Mouse (Mus musculus) hindbrain, embryonic 11.5 days (tissue): ENCODE measurements around the gene Mgat2. TPM values are rescaled to one million over a fixed set of nuclear protein-coding genes. Genes with fewer than 3 reads are reported as not detected.

Experiments used
- ATAC-seq: fragments of 200-750 bp; cut with Nextera tagmentation; 2 replicates; pipeline ENCODE4 v1.8.0; 2017; ENCODE audit warnings: mild to moderate bottlenecking, moderate TSS enrichment, moderate library complexity; ENCODE audit not compliant: low FRiP score
- DNase-seq: peaks from one replicate; pipeline ENCODE4 v3.0.0-alpha.2; 2015; ENCODE audit warnings: low spot score
- H3K27ac ChIP-seq: fragments of 300-500 bp; sonication (generic); 2 replicates; pipeline ENCODE4 v1.5.1; 2014; ENCODE audit warnings: mild to moderate bottlenecking, low read depth, low read length
- H3K27me3 ChIP-seq: fragments of 300-500 bp; sonication (generic); 2 replicates; pipeline ENCODE4 v1.6.1; 2014; ENCODE audit warnings: mild to moderate bottlenecking, low read length, moderate library complexity, mixed read lengths; ENCODE audit not compliant: control insufficient read depth, insufficient read depth
- H3K36me3 ChIP-seq: fragments of 300-500 bp; sonication (generic); 2 replicates; pipeline ENCODE4 v1.6.1; 2014; ENCODE audit warnings: mild to moderate bottlenecking, low read length, moderate library complexity, mixed read lengths; ENCODE audit not compliant: control insufficient read depth, insufficient read depth
- H3K4me1 ChIP-seq: fragments of 300-500 bp; sonication (generic); replicated peaks from 2 replicates; pipeline ENCODE4 v1.6.1; 2014; ENCODE audit warnings: low read length, mixed read lengths; ENCODE audit not compliant: control insufficient read depth, insufficient read depth
- H3K4me2 ChIP-seq: fragments of 300-500 bp; sonication (generic); replicated peaks from 2 replicates; pipeline ENCODE4 v1.6.1; 2014; ENCODE audit warnings: mild to moderate bottlenecking, low read depth, low read length
- H3K4me3 ChIP-seq: fragments of 300-500 bp; sonication (generic); 2 replicates; pipeline ENCODE4 v1.5.1; 2014; ENCODE audit warnings: low read depth, low read length
- H3K9ac ChIP-seq: fragments of 300-500 bp; sonication (generic); 2 replicates; pipeline ENCODE4 v1.6.1; 2014; ENCODE audit warnings: low read depth, low read length
- H3K9me3 ChIP-seq: fragments of 300-500 bp; sonication (generic); 2 replicates; pipeline ENCODE4 v1.6.1; 2016; ENCODE audit warnings: low read length; ENCODE audit not compliant: control insufficient read depth
- WGBS: fragments of 180-500 bp; shearing (Covaris S2); extraction: QIAGEN DNeasy Blood & Tissue Kit; methylation state at CpG from one replicate; pipeline ENCODE4 v1.1.7; 2014; 5-methylcytosine and 5-hydroxymethylcytosine counted together
- polyA plus RNA-seq: library from polyadenylated mRNA; unstranded; fragments of >200 nt; fragmentation: Nextera tagmentation; extraction: Ambion mirVana; gene quantifications from 2 replicates; pipeline ENCODE4 v1.2.1, GENCODE M21; 2014

Mgat2 gene
- polyA plus RNA-seq: 35.9 and 37.7 TPM in 2 replicates

- Histone ChIP-seq H3K27me3 (no peaks in the 10 kb centered on the region), H3K4me2 (peak within 1 kb of the TSS; percentile 97), H3K36me3 (peaks cover 2% of the 10 kb centered on the region; the same call in 1 of the 2 replicates), H3K27ac (peak within 1 kb of the TSS; percentile 90), H3K9me3 (no peaks in the 10 kb centered on the region), H3K4me3 (peak within 1 kb of the TSS; percentile 87), H3K9ac (peak within 1 kb of the TSS; percentile 91), H3K4me1 (no peaks in the 10 kb centered on the region)
- peak; percentile 100 for ATAC-seq
- peak; percentile 99 for DNase-seq
- under 1% methylated on average over 77 of the region's 84 CpGs for WGBS
Measured at GRCm38 (mm10) chr12:69183583-69184308, at the start of gene Mgat2, which contains the start of gene Rpl36al. Gene Mgat2 (plus strand): TSS chr12:69184157. Gene Rpl36al (minus strand): TSS chr12:69184083.

- H3K9ac ChIP-seq: no peak overlapping the region
- H3K4me2 ChIP-seq: no peak overlapping the region
- H3K27ac ChIP-seq: no peak overlapping the region
- no peaks in the 10 kb centered on the region for H3K9me3 ChIP-seq
- 94% methylated on average over 3 of the region's 3 CpGs for WGBS
- no peaks in the 10 kb centered on the region for H3K27me3 ChIP-seq
- no peak overlapping the region for H3K4me3 ChIP-seq
- H3K36me3 ChIP-seq: no peaks in the 10 kb centered on the region
- no peak for ATAC-seq
- no peaks in the 10 kb centered on the region for H3K4me1 ChIP-seq
- DNase-seq: no peak
Measured at GRCm38 (mm10) chr12:69139201-69139600, 44.8 kb upstream of the Mgat2 start.

GRCm38 (mm10) chr12:69139841-69140240, 44.1 kb upstream of the Mgat2 start:
- Histone ChIP-seq H3K27me3 (no peaks in the 10 kb centered on the region), H3K9ac (no peak overlapping the region), H3K4me3 (no peak overlapping the region), H3K4me1 (no peaks in the 10 kb centered on the region), H3K4me2 (no peak overlapping the region), H3K9me3 (no peaks in the 10 kb centered on the region), H3K36me3 (no peaks in the 10 kb centered on the region), H3K27ac (no peak overlapping the region)
- no peak for ATAC-seq
- no peak for DNase-seq
- 87% methylated on average over 7 of the region's 7 CpGs for WGBS

GRCm38 (mm10) chr12:69143460-69143859, 40.5 kb upstream of the Mgat2 start:
- H3K27ac ChIP-seq: no peak overlapping the region
- no peak overlapping the region for H3K4me3 ChIP-seq
- H3K9ac ChIP-seq: no peak overlapping the region
- ATAC-seq: no peak
- DNase-seq: no peak
- WGBS: 76% methylated on average over 6 of the region's 6 CpGs
- H3K9me3 ChIP-seq: no peaks in the 10 kb centered on the region
- H3K4me2 ChIP-seq: no peak overlapping the region
- H3K27me3 ChIP-seq: no peaks in the 10 kb centered on the region
- H3K4me1 ChIP-seq: no peaks in the 10 kb centered on the region
- no peaks in the 10 kb centered on the region for H3K36me3 ChIP-seq

- H3K4me2 ChIP-seq: no peak overlapping the region
- H3K9me3 ChIP-seq: no peaks in the 10 kb centered on the region
- WGBS: 93% methylated on average over 5 of the region's 5 CpGs
- ATAC-seq: no peak
- no peaks in the 10 kb centered on the region for H3K36me3 ChIP-seq
- H3K4me1 ChIP-seq: no peaks in the 10 kb centered on the region
- no peak for DNase-seq
- no peaks in the 10 kb centered on the region for H3K27me3 ChIP-seq
- H3K9ac ChIP-seq: no peak overlapping the region
- no peak overlapping the region for H3K4me3 ChIP-seq
- no peak overlapping the region for H3K27ac ChIP-seq
Measured at GRCm38 (mm10) chr12:69147166-69147735, 36.7 kb upstream of the Mgat2 start.

- Histone ChIP-seq H3K4me3 (no peak overlapping the region), H3K36me3 (no peaks in the 10 kb centered on the region), H3K4me2 (no peak overlapping the region), H3K9ac (no peak overlapping the region), H3K9me3 (no peaks in the 10 kb centered on the region), H3K4me1 (no peaks in the 10 kb centered on the region), H3K27me3 (no peaks in the 10 kb centered on the region), H3K27ac (no peak overlapping the region)
- DNase-seq (no peak), ATAC-seq (no peak)
- 86% methylated on average over 13 of the region's 13 CpGs for WGBS
Measured at GRCm38 (mm10) chr12:69150049-69150448, 33.9 kb upstream of the Mgat2 start.

GRCm38 (mm10) chr12:69155923-69156322, 28.0 kb upstream of the Mgat2 start:
- Histone ChIP-seq H3K4me2 (no peak overlapping the region), H3K4me3 (no peak overlapping the region), H3K27ac (no peak overlapping the region), H3K9me3 (no peaks in the 10 kb centered on the region), H3K27me3 (no peaks in the 10 kb centered on the region), H3K9ac (no peak overlapping the region), H3K36me3 (peaks cover 7% of the 10 kb centered on the region), H3K4me1 (no peaks in the 10 kb centered on the region)
- 83% methylated on average over 2 of the region's 2 CpGs for WGBS
- DNase-seq (no peak), ATAC-seq (no peak)

GRCm38 (mm10) chr12:69156436-69156835, 27.5 kb upstream of the Mgat2 start:
- no peak overlapping the region for H3K4me3 ChIP-seq
- no peak overlapping the region for H3K4me2 ChIP-seq
- H3K27ac ChIP-seq: no peak overlapping the region
- no peak overlapping the region for H3K9ac ChIP-seq
- H3K36me3 ChIP-seq: peaks cover 7% of the 10 kb centered on the region
- no peaks in the 10 kb centered on the region for H3K4me1 ChIP-seq
- 86% methylated on average over 4 of the region's 4 CpGs for WGBS
- ATAC-seq (no peak), DNase-seq (no peak)
- no peaks in the 10 kb centered on the region for H3K9me3 ChIP-seq
- no peaks in the 10 kb centered on the region for H3K27me3 ChIP-seq

GRCm38 (mm10) chr12:69157107-69157506, 26.9 kb upstream of the Mgat2 start:
- Histone ChIP-seq H3K4me3 (no peak overlapping the region), H3K4me2 (no peak overlapping the region)
- WGBS: 95% methylated on average over 2 of the region's 2 CpGs

More at GRCm38 (mm10) chr12:69157107-69157506, 26.9 kb upstream of the Mgat2 start:
- Histone ChIP-seq H3K9me3 (no peaks in the 10 kb centered on the region), H3K4me1 (no peaks in the 10 kb centered on the region), H3K27ac (no peak overlapping the region), H3K36me3 (peaks cover 7% of the 10 kb centered on the region), H3K27me3 (no peaks in the 10 kb centered on the region), H3K9ac (no peak overlapping the region)
- DNase-seq: no peak
- no peak for ATAC-seq
